Mouse (Mus musculus): Measurements from ENCODE around the gene Rtp4.

Gene Rtp4

DNA sequence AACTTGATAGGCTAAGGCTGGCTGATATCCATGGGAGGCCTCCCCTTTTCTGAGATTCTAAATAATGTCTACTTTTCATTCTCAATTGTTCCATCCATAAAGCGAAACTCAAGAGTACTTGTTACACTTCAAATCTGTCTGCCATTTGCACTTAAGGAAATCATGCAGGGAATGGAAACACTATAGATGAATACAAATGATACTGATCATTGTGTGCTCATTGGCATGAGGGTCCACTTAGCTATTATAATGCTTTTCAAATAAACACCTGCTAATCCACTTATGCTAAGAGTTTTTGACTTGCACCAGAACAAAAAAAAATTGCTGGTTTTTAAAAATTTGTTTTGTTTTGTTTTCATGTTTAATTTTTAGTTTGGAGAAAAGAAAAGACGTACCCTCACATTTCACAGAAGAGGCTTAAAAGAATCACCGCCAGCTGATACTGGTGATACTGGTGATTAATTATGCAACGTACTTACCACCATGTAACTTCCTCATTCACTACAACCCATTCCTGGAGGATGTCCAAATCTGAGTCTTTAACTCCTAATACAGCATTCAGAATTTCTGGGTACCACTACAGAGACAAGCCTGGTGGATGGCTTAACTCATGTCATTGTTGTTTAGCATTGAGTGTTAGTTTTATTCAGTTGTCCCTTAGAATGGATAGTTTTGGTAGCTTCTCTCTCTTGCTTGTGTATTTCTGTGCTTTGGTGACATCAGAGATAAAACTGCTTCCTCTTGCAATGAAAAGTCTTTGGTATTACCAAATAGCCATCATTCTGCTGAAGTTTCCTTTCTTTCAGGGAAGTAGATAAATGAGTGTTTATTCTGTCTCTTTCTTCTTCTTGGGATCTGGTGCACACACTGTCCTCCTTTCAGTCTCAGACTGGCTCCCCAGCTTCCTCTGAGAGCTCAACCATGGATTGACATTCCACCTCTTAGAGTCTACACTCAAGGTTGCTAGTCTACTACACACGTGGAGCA lies 71.3 kb downstream of the Rtp4 start:
- DNase-seq (ENCODE audit: low spot score): no peak

DNA sequence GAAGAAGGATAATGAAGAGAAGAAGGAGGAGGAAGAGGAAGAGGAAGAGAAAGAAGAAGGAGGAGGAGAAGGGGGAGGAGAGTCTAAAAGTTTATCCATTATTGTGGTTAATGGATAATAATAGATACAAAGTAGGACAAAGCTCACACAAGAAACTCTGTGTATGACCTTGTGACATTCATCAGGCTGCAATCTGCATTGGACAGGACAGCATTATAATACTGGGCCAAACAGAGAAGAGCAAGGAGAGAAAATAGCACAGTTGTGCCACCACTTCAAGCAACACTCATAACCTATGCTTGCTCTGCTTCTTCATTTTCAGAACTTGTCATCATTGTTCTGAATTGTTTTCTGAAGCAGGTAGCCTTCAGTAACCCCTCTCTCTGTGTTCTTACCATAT lies 72.4 kb downstream of the Rtp4 start:
- no peak for DNase-seq (ENCODE audit: low spot score)

DNA sequence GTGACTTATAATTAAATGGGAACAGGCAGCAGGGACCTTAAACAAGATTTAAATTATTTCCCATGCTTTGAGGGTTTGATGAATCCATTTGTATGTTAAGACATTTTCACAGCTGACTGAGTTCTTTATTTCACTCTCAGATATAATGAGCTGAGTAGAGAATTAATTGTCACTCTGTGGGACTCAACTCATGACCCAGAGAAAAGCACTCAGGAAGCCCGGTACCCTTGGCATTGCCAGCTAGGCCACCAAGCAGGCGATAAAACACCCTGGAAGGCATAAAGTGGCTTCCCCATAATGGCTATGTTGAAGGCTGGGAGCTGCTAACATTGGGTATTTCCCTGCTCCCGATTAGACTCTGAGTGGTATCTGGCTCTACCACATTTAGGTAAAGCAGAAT lies 76.6 kb downstream of the Rtp4 start:
- no peak for DNase-seq (ENCODE audit: low spot score)

- no peak for DNase-seq (ENCODE audit: low spot score)
These were observed 77.9 kb downstream of the Rtp4 start for GRCm38 (mm10) chr16:23597968-23598367.

DNA sequence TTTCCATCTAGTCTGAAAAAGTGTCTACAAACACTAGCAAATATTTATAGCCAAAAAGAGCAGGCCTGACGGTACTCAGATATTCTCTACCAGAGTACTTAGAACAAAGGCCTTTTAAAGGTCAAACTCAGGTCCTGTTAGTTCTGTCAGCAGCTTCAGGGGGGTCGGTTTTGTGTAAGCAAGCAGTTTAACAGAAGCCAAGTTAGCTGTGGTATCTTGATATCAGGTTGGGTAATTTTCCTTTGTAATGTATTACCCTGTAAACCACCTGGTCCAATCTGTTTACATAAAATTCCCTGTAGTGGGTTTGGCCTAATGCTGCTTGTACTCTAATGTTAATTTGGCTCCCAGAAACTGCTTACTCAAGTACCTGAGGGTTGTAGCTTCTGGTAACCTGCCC lies 86.1 kb downstream of the Rtp4 start:
- DNase-seq (ENCODE audit: low spot score): no peak

GRCm38 (mm10) chr16:23606651-23607050 lies 86.6 kb downstream of the Rtp4 start:
- no peak for DNase-seq (ENCODE audit: low spot score)

- no peak for DNase-seq (ENCODE audit: low spot score)
These were observed 87.9 kb downstream of the Rtp4 start for GRCm38 (mm10) chr16:23607911-23608410.

DNA sequence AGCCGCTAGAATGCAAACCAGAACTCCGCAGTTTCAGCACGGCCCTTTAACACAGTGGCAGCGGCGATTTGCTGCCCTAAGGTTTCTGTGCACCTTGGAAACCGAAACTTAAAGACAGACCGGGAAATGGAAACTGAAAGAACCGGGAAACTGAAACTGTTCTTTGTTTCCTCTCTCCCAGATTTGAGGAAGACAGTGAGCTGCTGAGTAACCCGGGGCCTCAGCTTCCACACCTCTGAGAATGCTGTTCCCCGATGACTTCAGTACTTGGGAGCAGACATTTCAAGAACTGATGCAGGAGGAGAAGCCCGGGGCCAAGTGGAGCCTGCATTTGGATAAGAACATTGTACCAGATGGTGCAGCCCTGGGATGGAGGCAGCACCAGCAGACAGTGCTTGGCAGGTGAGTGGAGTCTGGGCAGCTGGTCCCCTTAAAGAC lies 89.7 kb downstream of the Rtp4 start:
- DNase-seq (ENCODE audit: low spot score): peak; percentile 19

DNA sequence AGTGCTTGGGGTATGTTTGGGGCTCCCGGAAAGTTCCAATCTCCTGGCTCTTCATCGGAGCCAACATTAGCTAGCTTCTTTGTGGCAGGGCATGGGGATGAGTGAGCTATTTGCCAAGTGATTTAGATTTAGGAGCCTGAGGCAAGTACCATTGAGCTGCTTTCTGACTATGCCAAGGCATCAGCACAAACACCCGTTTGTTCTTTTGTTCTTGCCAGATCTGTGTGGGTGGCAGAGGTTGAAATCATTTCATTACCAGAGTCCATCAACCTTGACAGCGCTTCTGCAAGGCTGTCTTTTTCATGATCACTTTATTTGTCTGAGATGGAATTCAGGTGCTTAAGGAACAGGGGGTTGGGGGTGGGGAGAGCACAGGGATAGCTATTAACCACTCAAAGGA lies 104.1 kb downstream of the Rtp4 start:
- DNase-seq (ENCODE audit: low spot score): no peak

- no peak for DNase-seq (ENCODE audit: low spot score)
These were observed 111.4 kb downstream of the Rtp4 start for GRCm38 (mm10) chr16:23631531-23631930.

DNA sequence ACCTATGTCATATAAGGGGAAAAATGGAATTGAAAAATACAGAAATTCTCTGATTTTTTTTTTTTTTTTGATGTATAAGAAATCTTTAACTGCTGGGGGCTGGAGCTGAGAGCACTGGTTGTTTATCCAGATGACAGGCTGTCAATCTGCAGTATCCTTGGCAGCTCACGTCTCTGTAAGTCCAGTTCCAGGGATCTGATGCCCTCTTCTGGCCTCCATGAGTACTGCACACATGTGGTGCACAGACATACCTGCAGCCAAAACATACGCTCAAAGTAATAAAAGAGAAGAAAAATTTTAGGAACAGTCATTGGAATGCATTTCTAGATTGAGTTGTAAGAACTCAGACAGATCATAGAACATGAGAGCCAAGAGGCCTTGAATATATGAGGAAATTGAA lies 112.6 kb downstream of the Rtp4 start:
- DNase-seq (ENCODE audit: low spot score): no peak

- DNase-seq (ENCODE audit: low spot score): no peak
These were observed 132.9 kb downstream of the Rtp4 start for GRCm38 (mm10) chr16:23653028-23653427.

DNA sequence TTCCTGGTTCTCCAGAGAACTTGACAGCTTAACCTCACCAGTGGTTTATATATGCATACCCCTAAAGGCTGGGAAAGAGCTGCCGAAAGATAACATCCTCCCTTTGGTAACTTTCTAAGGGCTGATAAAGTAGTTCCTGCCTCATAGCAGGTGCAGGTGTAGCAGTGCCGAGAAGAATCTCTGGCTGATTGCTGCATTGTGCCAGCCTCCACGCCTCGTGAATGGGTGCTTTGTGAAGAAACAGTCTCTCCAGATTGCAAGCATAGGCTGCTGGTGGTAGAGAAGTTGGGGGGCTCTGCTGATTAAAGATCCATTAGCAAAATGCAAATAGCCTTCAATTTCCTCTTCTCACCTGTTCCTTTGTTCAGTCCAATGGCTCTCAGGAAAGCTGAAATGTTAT lies 133.4 kb downstream of the Rtp4 start:
- no peak for DNase-seq (ENCODE audit: low spot score)

- DNase-seq (ENCODE audit: low spot score): no peak
These were observed 139.8 kb downstream of the Rtp4 start for GRCm38 (mm10) chr16:23659597-23660531.
